Mouse (Mus musculus): ENCODE measurements at regions not wholly inside any gene's neighbourhood (a gene's known extent, or its start where the extent isn't known, plus 50 kb on each side); places are given as distances from the start of the nearest gene placed in this dataset.
"Not testable (repeated sequence)": the region's sequence is repeated elsewhere in the genome, so short reads cannot be mapped to it uniquely, and the experiment has no call there.

DNA sequence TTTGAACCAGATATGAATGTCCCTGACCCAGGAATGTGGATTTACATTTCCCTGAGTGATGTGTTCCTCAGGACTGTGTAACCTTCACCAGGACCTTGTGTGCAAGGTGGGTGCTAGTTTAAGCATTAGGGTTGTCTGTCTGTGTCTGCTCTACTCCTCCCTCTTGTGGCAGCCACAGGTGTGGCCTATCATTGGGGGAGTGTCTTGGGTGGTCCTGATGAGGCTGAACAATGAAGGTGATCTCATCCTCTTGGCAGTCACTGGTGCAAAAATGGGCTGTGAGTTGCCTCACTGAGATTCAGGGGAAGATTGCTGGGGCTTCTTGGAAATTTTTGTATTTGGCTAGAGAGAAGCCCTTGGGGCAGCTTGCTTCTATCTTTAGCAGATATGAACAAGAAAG lies 179.4 kb upstream of the Ube2e1 start:
- DNase-seq (ENCODE audit: inconsistent ontology term), result peak; percentile 28

DNA sequence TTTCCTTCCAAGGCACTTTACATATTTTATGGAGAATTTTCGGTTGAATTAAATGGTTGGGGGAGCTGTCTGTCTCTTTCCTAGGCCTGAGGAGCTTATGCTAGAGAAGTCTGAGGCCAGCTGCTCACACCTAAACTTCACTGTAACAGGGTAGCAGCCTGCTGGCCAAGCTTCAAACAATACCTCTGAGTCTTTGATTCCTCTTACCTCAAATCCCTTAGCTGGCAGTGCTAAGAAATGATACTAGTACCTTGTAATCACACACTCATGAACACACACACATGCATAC lies 176.6 kb upstream of the Ube2e1 start:
- DNase-seq (ENCODE audit: inconsistent ontology term), result no peak

DNA sequence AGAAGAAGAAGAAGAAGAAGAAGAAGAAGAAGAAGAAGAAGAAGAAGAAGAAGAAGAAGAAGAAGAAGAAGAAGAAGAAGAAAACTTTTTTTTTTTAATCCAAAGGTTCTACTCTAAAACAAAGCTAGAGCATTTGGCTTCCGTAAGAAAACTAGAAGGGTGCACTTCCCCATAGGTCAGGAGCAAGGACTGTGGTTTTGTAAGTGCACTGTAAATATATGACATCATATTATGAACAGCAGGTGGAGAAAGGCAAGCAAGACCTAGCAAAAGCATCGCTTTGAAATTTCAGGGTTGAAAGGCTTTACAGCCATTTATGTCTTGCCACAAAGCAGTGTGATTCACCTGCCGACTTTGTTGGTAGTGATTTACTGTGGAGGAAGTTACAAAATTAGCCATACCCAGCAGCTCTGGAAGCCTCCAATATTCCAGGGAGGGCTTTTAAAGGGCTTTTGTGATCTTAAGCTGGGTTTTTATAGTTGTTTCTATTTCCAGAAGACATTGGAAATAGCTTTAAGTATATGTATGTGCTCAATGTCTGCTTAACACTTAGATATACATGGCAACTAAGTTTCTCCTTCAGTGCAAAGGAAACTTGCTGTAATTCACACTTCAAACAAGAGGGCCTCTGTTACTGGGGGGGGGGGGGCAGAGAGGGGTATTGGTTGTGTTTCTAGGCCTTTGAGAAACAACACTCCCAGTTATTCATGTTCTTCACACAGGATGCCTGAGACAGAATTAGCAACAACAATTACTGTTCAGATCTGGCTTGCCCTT lies 176.1 kb upstream of the Ube2e1 start:
- DNase-seq (ENCODE audit: inconsistent ontology term), result no peak

DNA sequence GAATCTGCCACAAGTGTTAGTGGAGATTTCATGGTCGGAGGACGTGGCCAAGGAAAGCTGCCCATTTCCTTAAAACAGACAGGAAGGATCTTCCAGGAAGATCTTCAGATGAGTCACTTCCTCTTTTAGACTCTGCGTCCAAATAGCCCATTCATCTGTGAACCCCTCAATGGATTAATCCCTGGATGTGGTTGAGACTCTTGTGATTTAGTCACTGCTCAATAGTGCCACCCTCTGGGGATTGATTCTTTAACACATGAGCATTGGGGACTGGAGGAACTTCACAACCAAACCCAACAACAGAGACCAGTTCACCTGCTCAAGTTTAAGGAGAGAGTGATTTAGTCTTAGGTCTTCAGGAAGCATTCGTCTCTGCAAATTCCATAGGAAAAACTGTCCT lies 174.5 kb upstream of the Ube2e1 start:
- DNase-seq (ENCODE audit: inconsistent ontology term), result peak; percentile 55

DNA sequence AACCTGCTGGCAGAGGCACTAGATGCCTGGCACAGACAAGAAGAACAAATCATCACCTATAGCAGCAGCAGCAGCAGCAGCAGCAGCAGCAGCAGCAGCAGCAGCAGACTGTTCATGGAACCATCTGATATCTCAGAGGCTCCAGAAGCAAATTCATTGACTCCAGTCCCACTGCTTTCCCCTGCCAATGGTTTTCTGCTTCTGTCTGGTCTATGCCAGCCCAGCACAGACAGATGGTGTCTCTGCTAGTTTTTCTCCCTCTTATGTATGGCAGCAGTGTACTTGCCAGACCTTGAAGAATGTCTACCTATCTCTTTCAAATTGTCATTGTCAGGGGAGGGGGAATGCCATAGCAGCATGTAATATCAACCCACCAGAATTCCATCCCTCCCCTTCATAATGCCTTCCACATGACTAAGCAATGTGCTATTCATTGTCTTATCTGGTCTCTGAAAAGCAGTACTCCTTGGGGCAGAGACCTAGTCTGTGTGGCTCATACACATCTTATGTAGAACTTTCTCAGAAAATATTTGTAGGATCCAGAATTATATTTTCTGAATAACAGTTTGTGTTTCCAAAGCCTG lies 168.7 kb upstream of the Ube2e1 start:
- peak; percentile 91 for DNase-seq (ENCODE audit: inconsistent ontology term)

DNA sequence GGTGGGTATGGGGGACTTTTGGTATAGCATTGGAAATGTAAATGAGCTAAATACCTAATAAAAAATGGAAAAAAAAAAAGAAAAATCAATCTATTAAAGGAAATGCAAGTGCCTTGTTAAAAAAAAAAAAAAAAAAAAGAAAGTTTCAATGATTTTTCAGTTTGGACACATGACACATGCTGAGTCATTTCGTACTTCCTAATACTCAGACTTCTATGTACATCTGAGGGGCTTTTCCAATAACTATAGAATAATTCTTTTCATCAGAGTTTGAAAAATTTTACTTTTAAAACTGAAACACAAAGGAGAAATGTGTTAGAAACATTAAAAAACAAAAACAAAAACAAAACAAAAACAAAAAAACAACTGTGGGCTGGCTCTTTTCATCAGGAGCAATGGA lies 162.4 kb upstream of the Ube2e1 start:
- DNase-seq (ENCODE audit: inconsistent ontology term), result no peak

DNA sequence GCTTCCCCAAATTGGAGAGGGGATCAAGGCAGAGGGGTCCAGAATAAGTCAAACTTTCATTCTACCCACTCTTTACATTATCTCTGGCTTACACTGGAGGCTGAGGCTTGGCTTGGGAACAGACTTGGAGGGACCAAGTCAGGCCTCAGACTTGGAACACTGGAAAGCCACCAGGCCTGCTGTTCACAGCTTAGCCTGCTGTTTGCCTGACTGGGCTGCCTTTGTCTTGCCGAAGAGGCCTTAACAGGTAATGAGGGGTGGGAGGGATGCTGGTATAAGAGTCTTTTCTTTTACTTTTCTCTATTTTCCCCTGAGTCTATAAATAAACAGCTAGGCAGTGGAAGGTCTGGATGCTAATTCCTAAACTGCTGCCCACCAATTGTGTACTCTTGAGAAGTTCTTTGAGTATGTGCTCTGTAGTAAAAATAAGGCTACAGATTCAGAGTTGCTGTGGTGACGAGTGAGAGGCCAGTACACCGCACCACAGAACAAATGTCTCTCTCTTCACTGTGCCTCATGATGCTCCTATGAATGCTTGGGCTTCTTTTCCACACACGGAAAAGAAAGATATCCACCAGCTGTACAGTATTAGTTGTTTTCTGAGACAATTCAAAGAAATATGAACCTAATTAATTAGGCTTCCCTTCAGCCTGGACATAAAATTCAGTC lies 154.6 kb upstream of the Ube2e1 start:
- DNase-seq (ENCODE audit: inconsistent ontology term), result no peak

DNA sequence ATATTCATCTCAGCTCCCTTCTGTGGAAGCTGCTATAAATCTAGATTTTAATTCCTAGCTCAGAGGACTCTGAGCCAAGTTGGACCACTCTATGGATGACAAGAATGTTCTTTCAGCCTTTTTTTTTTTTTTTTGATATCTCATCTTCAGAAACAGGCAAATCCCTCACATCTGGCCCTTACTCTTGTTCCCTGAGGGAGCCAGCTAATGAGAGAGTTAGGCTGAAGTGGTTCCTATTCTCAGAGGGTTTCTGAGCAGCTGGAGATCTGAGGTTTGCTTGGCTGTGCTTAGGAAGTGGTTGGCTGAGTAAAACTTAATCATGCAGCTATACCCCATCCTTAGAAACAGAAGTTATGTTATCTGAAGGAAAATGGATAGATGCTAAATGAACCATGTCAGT lies 153.9 kb upstream of the Ube2e1 start:
- DNase-seq (ENCODE audit: inconsistent ontology term), result no peak

DNA sequence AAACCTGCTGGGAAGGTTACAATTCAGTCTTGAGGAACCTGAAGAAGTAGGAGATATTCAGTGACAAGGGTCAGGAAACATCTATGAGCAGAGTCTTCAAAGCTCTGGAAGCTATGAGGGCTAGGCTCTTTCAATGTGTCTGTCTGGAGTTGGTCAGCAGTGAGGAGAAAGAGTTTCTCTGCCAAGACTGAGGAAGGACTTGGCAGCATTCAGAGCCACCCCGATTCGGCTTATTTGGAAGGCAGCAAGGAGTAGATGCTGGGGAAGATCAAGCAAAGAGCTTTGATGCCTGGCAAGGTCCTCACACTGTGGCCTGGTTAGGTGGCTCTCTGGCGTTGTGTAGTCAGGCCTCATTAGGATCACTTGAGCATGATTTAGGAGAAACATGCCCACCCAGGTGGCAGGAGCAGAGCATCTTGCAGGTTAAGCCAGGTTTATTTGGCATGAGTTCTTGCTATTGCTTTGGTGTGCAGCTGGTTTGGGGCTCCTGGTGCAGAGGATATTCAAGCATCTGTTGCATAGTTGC lies 145.2 kb upstream of the Ube2e1 start:
- DNase-seq (ENCODE audit: inconsistent ontology term), result peak; percentile 36

DNA sequence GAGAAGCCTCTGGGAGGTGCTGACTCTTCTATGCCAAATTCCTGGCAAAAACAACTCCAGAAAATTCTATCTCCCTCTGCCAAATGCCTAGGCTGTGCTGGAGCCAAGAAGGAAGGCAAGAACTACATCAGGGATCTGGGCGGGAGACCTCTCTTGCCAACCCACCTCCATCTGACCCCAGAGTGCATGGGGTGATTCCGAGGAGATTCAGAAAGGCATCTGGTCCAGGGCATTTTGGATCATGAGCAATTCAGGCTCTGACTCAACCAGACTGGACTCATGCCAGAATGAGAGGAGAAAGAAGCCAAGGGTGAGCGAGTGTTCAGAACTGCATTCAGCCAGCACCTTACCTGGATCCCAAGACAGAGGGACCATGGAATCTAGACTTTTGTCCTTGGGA lies 137.0 kb upstream of the Ube2e1 start:
- peak; percentile 89 for DNase-seq (ENCODE audit: inconsistent ontology term)

DNA sequence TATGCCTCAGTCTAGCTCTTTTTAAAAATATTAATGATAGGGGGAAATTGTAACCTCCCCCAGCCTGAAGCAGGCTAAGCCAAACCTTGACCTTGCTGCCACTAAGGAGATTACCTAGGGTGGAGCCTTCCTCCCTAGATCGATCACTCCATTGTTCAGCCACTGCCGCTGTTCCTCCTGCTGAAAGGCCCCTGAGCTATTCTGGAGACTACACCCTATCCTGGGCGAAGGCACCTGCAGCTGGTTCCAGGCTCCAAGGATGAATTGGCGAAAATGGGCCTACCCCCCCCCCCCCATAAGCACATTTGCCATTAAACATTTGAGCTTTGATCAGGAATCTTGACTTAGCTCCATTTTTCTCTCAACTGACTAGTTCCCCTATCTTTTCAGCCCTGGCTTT lies 135.2 kb upstream of the Ube2e1 start:
- not testable (repeated sequence) for DNase-seq (ENCODE audit: inconsistent ontology term)

DNA sequence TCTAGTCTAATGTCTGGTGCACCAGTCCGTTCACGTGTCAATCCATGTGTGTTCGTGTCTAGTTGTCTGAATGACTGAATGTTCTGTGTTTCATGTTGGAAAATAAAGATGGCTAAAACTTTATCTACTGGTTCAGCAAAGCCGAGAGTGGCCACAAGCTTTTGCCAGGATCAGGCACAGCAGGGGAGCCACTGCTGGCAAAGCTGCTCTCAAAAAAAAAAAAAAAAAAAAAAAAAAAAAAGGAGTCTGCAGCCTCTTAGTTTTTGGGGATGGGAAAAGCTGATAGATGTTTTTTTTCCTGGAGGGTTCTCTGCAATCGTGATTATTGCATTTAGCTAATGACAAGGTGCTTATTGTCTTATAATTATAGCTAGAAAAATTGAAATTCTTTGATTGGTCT lies 132.5 kb upstream of the Ube2e1 start:
- not testable (repeated sequence) for DNase-seq (ENCODE audit: inconsistent ontology term)

DNA sequence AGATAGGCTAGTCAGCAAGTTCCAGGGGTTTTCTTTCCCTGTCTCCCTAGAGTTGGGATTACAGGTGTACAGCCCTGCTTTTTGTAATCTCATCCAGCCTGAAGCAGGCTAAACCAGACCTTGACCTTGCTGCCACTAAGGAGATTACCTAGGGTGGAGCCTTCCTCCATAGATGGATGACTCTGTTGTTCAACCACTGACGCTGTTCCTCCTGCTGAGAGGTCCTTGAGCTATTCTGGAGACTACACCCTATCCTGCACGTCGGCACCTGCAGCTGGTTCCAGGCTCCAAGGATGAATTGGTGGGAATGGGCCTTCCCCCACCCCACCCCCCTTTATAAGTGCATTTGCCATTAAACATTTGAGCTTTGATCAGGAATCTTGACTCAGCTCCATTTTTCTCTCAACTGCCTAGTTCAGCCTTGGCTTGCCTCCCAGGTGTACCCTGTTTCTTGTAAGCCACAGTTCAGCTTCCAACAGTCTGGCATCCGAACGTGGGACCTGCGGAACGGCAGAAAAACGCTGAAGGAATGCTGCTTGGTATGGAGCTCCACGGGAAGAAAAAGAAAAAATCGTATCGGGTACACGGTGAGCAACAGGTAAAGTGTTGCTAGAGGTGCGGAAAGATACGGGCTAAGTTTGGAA lies 131.7 kb upstream of the Ube2e1 start:
- no peak for DNase-seq (ENCODE audit: inconsistent ontology term)

DNA sequence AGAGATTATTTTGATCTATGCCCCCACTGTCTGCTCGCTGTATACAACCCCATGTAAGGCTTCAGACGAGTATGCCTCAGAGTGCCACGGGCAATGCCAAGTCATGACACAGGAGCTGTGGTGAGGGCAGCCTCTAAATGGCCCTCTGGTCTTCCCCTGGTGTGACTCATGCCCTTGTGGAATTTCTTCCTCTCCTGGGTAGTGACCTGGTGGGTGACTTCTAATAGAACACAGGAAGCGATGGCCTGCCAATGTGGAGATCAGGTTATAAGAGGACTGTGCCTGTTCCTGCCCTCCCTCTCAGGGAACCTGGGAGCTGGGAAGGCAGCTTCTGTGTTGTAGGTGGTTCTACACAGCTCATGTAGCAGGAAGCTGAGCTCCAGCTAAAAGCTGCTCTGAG lies 130.7 kb upstream of the Ube2e1 start:
- peak; percentile 70 for DNase-seq (ENCODE audit: inconsistent ontology term)

DNA sequence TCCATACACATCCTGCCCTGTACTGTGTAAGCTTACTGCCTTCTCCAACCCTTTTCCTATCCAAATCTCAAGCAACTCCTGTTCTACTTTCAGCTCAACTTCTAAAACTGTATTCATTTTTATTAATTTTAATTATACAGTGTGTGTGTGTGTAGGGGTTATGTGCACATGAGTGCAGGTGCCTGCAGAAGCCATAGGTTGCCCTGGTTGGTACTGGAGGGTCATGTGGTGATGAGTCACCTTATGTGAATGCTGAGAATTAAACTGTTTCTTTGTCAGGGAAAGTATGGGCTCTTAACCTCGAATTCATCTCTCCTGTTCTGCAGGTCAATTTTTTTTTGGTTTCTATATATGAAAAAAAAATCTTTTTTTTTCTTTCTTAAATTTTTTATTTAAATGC lies 117.0 kb upstream of the Ube2e1 start:
- peak; percentile 8 for DNase-seq (ENCODE audit: inconsistent ontology term)

DNA sequence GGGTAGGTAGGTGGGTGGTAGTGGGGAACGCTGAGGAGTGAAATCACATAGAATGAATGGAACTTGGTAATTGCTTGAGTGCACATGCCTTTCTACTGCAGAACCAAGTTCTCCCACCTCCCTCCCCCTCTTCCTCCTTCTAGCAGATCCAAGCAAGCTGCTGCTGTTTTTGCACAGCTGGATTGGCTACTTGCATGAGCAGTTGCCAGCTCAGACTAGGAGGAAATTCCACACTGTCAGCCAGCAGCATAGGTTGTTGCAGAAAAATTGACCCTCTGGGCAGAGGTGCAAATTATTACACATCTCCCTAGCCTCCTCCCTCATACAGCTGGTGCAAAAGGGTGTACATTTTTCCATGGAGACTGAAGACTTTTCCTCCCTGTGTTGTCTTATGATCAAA lies 112.8 kb upstream of the Ube2e1 start:
- DNase-seq (ENCODE audit: inconsistent ontology term), result no peak

DNA sequence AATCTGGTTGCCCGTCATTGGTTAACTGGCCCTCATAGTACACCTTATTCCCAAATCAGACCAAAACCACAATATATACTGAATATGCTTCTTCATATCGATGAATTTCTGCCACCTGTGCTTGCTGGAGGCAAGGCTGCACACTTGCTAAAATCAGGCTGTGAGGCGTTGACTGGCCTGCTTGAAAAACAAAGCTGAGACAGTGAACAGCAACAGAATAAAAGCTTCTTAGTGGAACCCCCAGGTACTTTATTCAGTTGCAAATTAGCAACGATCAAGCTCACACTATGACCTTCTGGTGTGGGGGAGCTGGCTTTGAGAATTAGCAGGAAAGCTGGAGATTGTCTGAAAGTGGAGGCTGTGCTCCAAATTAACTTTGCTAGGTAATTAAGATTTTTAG lies 97.3 kb upstream of the Ube2e1 start:
- DNase-seq (ENCODE audit: inconsistent ontology term), result not testable (repeated sequence)

DNA sequence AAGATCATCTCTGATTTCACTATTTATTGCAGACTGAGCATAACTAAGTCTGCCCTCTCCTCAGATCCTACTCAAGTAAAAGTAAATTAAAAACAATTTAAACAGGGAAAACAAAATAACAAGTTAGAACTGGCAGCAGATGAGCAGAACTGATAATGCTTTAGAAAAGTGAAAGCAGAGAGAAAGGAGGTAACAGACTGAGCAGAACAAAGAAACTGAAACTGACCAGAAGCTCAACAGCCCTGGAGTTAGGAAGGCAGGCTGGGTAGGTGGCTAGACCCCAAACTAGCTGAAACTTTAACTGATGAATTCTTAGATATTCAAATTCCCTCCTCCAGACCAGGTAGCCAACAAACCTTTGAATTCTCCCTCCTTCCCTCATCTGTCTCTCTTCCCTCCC lies 94.2 kb upstream of the Ube2e1 start:
- no peak for DNase-seq (ENCODE audit: inconsistent ontology term)

DNA sequence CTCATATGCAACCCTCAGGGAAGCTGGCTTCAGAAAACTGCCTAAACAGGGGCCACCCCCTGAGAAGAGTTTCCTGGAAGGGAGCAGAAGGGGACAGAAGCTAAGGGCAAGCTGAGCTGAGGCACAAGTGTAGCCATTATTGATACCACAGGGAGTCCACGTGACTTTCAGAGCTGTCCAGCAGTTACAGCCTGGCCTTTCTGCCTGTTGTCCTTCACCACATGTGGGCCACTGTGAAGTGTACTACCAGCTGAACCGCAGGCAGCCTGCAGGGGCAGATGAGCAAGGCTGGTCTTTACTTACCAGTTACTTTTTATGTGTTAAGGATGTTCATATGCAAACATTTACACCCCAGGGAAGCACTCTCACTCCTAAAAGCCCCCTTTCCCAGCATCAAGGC lies 85.2 kb upstream of the Ube2e1 start:
- no peak for DNase-seq (ENCODE audit: inconsistent ontology term)

DNA sequence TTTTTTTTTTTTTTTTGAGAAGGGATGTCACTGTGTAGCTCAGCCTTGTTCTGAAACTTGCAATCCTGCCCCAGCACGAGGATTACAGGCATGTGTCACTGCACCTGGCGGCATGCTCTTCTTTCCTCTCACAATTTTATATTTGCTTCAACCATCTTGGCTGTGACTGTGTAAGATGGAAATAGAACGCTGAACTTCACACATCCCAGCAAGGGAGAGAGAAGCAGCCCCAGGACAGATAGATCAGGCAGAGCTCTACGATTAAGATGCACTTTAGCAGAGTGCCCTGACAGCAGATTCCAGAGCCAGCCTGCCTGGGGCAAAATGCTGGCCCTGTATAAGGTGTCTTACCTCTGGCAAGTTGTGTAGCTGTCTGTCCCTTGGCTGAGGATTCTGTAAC lies 84.7 kb upstream of the Ube2e1 start:
- DNase-seq (ENCODE audit: inconsistent ontology term), result no peak

DNA sequence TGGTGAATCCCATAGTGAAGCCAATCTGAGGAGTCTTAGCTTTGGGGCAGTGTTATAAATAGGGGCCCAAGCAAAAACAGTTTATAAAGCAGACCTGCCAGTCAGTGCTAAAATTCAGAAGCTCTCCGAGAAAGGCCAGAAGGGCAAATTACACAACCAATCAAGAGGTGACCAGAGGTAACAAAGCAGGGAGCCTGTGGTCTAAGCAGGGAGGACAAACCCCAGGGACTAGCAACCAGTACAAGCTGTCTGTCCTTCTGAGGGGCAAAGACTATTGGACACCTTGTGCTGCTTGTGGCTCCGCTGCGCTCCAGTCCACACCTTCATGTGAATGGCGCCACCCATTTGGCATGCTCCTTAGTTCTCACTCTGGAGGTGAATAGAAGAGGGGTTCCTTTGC lies 67.3 kb upstream of the Ube2e1 start:
- DNase-seq (ENCODE audit: inconsistent ontology term), result no peak

DNA sequence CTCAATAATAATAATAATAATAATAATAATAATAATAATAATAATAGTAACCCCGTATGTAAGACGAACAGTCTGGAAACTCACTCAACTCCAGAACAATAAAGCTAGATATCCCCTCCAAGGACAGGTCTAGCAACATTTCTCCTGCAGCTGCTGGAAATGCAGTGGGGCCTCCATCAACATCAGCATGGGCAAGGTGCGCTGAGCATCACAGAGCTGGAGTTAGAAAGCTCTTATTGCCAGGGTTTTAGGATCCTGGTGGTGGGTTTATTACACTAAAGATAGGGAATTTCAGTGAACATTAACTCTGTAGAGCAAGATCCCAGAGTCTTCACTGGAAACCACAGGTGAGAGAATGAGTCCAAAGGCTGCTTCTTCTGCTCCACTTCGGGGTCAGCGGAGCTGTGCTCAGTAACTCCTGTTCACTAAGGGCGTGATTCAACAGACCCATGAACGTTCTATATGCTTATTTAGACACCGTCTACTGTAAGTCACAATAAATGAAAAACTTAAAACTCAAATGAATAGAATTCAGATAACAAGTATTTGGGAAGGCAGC lies 64.6 kb upstream of the Ube2e1 start:
- no peak for DNase-seq (ENCODE audit: inconsistent ontology term)
